Mouse (Mus musculus): ENCODE data around the gene Cpxm1. TPM values are rescaled to one million over a fixed set of nuclear protein-coding genes. Genes with fewer than 3 reads are reported as not detected.

Cpxm1 gene
- polyA plus RNA-seq, 1 experiment = not detected

DNA sequence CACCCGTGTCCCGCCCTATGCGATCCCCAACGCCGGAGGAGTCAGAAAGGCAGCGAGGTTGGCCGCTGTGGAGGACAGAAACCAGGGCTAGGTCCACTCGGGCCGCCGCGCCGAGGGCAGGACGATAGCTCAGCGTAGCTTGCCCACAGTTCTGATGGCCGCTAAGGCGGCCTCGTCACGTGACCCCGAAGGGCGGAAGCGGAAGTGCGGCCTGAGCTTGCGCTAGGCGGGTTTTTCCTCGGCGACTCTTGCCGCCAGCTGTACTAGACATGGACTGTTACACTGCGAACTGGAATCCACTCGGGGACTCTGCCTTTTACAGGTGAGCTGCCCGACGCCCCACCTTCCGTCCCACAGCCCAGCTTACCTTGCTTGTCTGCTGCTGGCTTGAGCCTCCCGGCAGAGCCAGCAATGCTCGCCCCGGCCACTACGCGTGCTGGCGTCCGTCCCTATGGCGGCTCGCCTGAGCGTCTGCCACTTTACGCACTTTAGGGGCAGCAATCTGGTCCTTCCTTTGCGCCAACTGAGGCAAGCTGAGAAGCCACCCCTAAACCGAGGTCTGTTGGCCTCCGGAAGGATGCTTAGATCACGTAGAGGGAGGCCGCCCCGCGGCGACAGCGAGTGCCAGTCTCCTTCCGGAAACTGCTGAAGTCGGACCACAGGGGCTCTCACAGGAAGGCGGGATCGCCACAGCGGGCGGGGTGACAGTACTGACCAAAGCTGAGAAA, 26.9 kb upstream of the Cpxm1 start, which contains the start of the genes Vps16 and Pced1a:
Gene Vps16, plus strand, starts transcription at position 214 of the 728 bp plus-strand sequence.
Gene Pced1a, minus strand, starts transcription at position 576 of the 728 bp plus-strand sequence.
- Histone ChIP-seq H3K4me3 (ENCODE audit: insufficient read depth, low read length) (peak within 1 kb of the TSS; percentile 96), H3K4me1 (ENCODE audit: control insufficient read depth, insufficient read depth, low read length) (peaks cover 23% of the 10 kb centered on the region), H3K27ac (ENCODE audit: insufficient read depth, low read depth, low read length) (peak within 1 kb of the TSS; percentile 86)
- no peak for TF ChIP-seq POLR2A (IDR thresholded peaks at IDR 0.05; ENCODE audit: borderline replicate concordance, low read depth, low read length)
- no peak for TF ChIP-seq CTCF (IDR thresholded peaks at IDR 0.05; ENCODE audit: low read depth, low read length)

DNA sequence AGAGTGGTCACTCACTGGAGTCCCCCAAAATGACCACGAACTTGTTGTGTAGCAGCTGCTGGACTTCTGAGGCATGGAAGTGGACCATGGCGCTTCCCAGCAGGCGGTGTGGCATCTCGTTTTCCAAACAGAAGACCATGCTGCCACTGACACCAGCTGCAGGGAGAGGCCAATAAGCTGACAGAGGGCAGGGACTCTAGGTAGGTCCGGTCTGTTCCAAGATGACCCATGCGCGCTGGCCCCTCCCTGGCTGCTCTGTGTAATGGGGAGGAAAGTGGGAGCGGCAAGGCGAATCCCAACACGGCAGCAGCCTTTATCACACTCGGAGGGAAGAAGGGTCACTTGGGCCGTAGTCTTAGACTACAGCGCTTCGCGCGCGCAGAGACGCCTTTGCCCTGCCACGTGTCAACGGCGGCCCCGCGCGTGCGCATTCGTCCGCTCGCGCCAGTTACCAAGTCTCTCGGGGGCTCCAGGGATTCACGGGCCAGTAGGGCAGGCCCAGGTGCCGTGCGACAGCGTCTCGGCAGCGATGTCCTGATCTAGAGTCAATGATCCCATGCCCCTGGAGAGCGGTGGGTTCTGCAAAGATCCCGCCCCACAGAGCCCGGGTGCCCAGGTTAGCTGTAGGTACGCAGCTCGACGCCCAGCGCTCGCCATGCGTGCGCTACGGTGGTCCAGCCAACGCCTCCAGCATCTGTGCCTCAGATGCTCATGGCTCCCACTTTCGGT, 26.2 kb upstream of the Cpxm1 start:
- peak overlapping the region; percentile 71 for H3K27ac ChIP-seq (ENCODE audit: insufficient read depth, low read depth, low read length)
- peaks cover 21% of the 10 kb centered on the region for H3K4me1 ChIP-seq (ENCODE audit: control insufficient read depth, insufficient read depth, low read length)
- peak overlapping the region; percentile 96 for H3K4me3 ChIP-seq (ENCODE audit: insufficient read depth, low read length)
- no peak for TF ChIP-seq CTCF (IDR thresholded peaks at IDR 0.05; ENCODE audit: low read depth, low read length)
- no peak for TF ChIP-seq POLR2A (IDR thresholded peaks at IDR 0.05; ENCODE audit: borderline replicate concordance, low read depth, low read length)

DNA sequence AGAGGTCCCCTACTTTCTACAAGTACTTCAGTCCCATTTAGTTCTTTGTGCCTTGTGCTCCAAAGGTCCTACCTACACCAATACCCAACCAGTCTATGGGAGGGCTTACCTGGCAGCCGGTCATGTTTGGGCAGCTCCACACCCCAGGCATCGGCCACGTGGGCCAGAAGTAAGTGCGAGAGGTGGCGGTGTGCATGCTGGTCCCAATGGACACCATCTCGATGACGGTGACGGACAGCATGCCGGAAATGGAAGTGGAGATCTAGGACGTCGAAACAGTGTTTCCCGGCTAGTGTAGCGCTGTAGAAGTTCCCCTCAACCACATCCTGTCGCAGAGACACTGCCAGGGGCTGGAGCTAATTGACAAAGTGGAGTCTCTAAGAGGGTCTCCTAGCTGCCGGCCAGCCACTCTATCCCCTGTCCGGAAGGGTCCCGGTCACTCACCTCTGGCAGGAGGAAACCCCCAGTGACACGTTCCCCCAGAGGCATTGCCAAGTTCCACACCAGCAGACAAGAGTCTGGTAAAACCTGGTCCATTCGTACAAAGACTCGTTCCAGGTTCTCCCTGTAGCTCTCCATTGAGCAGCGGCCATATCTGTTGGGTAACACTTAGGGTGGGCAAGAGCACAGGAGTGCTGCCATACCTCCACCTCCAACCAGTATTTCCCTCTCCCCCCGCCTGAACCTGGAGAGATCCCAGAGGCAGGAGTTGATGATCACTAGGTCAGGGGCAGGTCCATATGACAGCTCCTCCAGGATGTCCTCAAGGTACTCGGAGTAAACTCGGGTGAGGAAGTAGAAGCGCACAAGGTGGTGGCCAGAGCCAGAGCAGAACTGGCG, 24.6 kb upstream of the Cpxm1 start:
- H3K27ac ChIP-seq (ENCODE audit: insufficient read depth, low read depth, low read length) = no peak overlapping the region
- H3K4me3 ChIP-seq (ENCODE audit: insufficient read depth, low read length) = no peak overlapping the region
- no peak for TF ChIP-seq POLR2A (IDR thresholded peaks at IDR 0.05; ENCODE audit: borderline replicate concordance, low read depth, low read length)
- no peak for TF ChIP-seq CTCF (IDR thresholded peaks at IDR 0.05; ENCODE audit: low read depth, low read length)
- H3K4me1 ChIP-seq (ENCODE audit: control insufficient read depth, insufficient read depth, low read length) = peaks cover 19% of the 10 kb centered on the region

DNA sequence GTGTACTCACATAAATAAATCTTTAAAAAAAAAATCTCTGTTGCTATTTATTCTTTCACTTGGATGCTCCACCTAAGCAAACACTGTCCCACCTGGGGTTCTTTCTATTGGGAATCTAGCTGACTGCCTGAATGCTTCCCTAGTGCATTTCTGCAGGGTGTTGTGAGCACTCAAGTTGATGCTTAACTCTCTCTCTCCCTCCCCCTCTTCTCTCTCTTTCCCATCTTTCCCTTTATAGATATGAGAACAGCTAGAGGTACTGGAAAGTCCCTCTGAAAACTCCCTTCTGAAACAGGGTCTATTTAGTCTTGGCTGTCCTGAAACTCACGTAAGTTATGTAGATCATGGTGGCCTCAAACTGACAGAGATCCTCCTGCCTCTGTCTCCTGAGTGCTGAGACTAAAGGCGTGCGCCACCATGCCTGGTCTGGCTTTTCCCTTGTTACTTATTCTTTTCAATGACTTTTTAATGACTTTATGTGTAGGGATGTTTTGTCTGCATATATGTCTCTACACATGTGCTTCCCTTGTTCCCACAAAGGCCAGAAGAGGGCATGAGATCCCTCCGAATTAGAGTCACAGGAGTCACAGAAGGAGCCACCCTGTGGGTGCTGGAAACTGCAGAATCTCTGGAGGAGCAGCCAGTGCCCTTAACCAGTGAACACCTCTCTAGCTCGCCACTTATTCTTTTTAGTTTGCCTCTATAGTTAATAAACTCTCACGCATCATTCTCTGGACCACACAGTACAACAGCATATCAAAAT, 16.9 kb upstream of the Cpxm1 start:
- Histone ChIP-seq H3K27ac (ENCODE audit: insufficient read depth, low read depth, low read length) (no peak overlapping the region), H3K4me3 (ENCODE audit: insufficient read depth, low read length) (no peak overlapping the region), H3K4me1 (ENCODE audit: control insufficient read depth, insufficient read depth, low read length) (peaks cover 9% of the 10 kb centered on the region)
- TF ChIP-seq CTCF (IDR thresholded peaks at IDR 0.05; ENCODE audit: low read depth, low read length) (peak; percentile 24; the same call in 1 of the 2 replicates), POLR2A (IDR thresholded peaks at IDR 0.05; ENCODE audit: borderline replicate concordance, low read depth, low read length) (no peak)

DNA sequence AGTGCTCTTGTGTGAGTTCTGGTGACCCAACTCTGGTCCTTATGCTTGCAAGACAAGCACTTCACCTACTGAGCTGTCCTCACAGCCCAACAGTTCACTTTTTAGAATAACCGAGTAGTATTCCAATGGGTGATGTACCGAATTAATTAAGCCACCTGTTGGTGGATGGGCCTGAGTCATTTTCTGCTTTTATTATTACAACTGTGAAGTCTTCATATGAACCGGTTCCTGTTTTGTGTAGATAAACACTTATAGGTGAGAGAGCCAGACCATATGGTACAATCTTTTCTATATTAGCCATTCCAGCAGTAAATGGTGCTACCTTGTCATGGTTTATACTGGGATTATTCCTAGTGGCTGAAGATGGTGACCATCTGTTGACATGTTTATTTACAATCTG, 15.4 kb upstream of the Cpxm1 start:
- Histone ChIP-seq H3K27ac (ENCODE audit: insufficient read depth, low read depth, low read length) (no peak overlapping the region), H3K4me1 (ENCODE audit: control insufficient read depth, insufficient read depth, low read length) (peaks cover 9% of the 10 kb centered on the region), H3K4me3 (ENCODE audit: insufficient read depth, low read length) (no peak overlapping the region)
- TF ChIP-seq POLR2A (IDR thresholded peaks at IDR 0.05; ENCODE audit: borderline replicate concordance, low read depth, low read length) (no peak), CTCF (IDR thresholded peaks at IDR 0.05; ENCODE audit: low read depth, low read length) (no peak)

DNA sequence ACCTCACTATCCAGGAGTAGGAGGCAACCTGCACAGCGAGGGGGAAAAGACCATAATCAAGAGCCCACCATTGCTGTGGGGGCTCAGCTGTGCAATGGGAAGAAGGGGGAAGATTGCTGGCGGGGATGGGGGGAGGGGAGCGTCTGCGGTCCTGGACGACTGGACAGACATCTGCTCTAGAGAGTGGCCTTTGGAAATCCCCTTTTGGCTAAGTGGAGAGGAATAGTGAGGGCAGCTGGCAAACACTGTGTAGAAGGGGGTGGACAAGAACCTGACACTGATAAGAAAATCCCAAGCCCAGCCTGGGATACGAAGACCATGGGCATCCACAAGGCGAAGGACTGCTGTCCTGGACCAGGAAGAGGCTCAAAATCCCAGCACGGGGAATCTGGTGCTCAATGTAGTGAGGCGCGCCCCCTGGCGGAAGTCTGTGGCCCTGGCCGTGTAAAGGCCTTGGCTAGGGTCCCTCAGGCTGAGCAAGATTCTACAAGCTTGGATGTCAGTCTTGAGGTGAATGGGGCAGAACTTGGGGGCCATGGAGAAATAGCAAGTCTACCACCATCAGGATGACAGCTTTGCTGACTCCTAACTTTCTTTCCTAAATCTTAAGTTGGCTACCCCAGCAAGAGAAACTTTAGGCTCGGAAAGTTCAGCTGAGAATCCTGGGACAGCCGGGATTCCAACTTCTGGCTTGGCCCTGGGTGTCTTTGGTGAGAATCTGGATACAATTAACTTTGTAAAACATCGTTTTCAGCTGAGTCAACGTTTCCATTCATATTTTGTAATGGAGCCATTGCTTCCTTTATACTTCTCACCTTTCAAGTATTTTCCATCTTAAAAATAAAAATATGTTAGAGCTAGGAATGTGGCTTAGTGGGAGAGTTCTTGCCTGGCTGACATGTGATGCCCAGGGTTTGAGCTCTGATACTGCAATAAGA, 14.5 kb upstream of the Cpxm1 start:
- TF ChIP-seq CTCF (IDR thresholded peaks at IDR 0.05; ENCODE audit: low read depth, low read length) (peak; percentile 86), POLR2A (IDR thresholded peaks at IDR 0.05; ENCODE audit: borderline replicate concordance, low read depth, low read length) (no peak)
- Histone ChIP-seq H3K4me1 (ENCODE audit: control insufficient read depth, insufficient read depth, low read length) (peaks cover 9% of the 10 kb centered on the region), H3K4me3 (ENCODE audit: insufficient read depth, low read length) (no peak overlapping the region), H3K27ac (ENCODE audit: insufficient read depth, low read depth, low read length) (no peak overlapping the region)

DNA sequence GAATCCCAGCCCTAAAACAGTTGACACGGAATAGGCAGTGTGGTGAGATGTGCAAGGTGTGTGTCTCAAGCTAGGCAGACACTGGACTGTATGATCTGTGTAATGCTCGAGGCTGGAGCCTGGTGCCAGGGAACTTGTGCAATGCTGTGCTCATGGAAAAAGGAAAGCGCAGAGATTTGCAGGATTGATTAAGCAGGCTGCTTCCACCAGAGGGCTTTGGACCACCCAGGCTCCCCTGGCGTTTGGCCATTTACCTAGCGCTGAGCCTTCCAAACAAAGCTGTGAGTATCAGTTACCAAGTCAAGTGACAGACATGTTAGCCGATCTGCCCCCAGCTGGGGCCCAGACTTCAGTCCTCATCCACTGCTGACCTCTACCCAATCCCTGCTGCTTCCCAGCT, 10.8 kb upstream of the Cpxm1 start:
- H3K4me1 ChIP-seq (ENCODE audit: control insufficient read depth, insufficient read depth, low read length) = peaks cover 9% of the 10 kb centered on the region
- no peak for TF ChIP-seq CTCF (IDR thresholded peaks at IDR 0.05; ENCODE audit: low read depth, low read length)
- no peak for TF ChIP-seq POLR2A (IDR thresholded peaks at IDR 0.05; ENCODE audit: borderline replicate concordance, low read depth, low read length)
- H3K4me3 ChIP-seq (ENCODE audit: insufficient read depth, low read length) = no peak overlapping the region
- H3K27ac ChIP-seq (ENCODE audit: insufficient read depth, low read depth, low read length) = no peak overlapping the region

DNA sequence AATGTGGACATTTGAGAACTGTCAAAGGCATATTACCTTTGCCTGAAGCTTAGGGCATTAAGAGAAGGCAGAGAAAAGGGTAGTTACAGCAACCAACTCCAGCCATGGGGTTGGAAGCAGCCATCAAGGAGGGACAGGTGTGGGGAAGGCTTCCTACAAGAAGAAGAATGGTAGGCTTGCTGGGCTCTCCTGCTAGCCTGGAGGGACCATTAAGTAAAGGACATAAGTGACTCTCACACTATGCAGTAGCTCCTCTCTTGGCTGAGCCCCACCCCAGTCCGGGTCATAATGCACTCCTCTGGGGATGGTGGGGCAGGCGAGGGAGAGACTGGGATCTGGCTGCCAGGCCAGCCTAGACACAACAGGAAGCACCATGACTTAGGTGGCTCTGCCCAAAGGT, 8.8 kb upstream of the Cpxm1 start, which contains the start of gene Tmem239:
Gene Tmem239, plus strand, starts transcription at position 301 of the 400 bp plus-strand sequence.
- no peak within 1 kb of the TSS for H3K27ac ChIP-seq (ENCODE audit: insufficient read depth, low read depth, low read length)
- H3K4me3 ChIP-seq (ENCODE audit: insufficient read depth, low read length) = no peak within 1 kb of the TSS
- TF ChIP-seq CTCF (IDR thresholded peaks at IDR 0.05; ENCODE audit: low read depth, low read length) (no peak), POLR2A (IDR thresholded peaks at IDR 0.05; ENCODE audit: borderline replicate concordance, low read depth, low read length) (no peak)
- H3K4me1 ChIP-seq (ENCODE audit: control insufficient read depth, insufficient read depth, low read length) = no peaks in the 10 kb centered on the region

Data from bone marrow macrophage, adult 2 months (primary cell).